Mouse (Mus musculus): ENCODE data around the gene Ube2d3.

- TF ChIP-seq CTCF (conservative IDR thresholded peaks at IDR 0.05; ENCODE audit: insufficient read depth, insufficient read length, low read depth, low read length): peak; percentile 30; the same call in 1 of the 2 replicates
- no peak for TF ChIP-seq POLR2A (IDR thresholded peaks at IDR 0.05; ENCODE audit: low read depth, low read length)
Observed at GRCm38 (mm10) chr3:135511683-135512082, 73.7 kb downstream of the Ube2d3 start.
